Mouse (Mus musculus): ENCODE measurements at regions not wholly inside any gene's neighbourhood (a gene's known extent, or its start where the extent isn't known, plus 50 kb on each side); places are given as distances from the start of the nearest gene placed in this dataset.
A peak's percentile ranks its signal among the peaks of the same experiment; 100 is the strongest.

DNA sequence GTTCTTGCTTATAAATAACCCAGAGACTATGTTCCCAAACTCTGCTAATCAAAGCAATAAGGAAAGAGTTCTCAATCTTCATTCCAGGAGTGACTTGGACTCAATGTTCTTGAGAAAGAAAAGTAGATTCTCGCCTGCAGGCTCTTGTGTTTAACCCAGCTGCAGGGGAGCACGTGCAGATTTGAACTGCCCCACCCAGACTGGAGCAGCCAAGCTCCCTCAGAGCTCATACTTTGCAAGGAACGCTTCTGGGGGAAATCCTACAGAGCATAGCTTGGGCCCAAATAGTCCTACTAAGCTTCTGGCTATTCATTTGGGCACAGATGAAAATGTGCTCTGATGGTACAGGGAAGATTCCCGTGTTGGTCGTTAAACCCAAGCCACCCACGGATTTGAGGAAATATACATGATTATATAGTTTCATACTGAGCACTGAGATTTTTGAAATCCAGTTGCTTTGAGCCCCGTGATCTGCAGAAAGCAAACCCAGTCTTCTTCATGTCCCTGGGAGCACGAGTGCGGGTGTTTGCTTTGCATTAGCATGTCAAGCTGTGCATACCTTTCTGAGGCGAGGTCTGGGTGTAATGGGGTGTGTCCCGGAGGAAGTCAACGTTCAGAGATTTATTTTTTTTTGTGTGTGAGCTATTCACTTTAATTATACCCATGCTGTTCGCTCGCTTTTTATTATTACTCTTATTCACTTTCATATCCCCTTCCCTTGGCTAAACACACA lies 99.1 kb upstream of the Trp63 start:
- peak; percentile 65 for DNase-seq (ENCODE audit: low spot score)

DNA sequence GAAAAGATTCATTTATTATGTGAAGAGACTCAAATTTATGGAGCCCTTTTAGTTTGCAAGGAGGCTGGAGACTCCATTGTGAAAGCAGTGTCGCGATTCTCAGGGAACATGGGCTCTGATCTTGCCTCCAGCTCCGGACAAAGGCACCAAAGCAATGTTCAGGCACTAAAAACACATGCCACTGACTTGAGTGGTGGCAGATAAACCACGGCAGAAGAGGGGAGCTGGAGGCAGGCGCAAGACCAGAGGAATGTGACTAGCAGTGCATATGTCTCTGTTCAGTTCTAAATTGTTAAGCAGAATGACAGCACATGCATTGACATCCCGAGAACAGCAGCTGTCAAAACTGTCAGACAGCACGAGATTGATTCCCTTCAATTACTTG lies 98.5 kb upstream of the Trp63 start:
- no peak for DNase-seq (ENCODE audit: low spot score)

DNA sequence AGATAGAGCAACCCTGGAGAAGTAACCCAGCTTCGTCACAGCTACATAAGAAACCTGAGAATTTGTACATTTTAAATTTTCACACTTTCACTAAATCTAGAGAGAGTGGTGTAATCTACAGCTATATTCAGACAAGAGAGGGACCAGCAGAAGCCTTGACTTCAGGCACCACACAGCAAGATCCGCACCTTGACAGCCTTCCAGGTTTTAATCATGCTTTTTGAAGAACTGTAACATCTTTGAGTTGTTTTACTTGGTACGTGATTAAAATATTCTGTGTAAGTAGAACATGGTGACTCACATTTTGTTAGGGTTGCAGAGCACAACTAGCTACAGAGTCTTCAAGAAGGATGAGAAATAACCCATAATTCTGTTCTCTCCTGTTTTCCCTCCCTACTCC lies 97.6 kb upstream of the Trp63 start:
- DNase-seq (ENCODE audit: low spot score): no peak

DNA sequence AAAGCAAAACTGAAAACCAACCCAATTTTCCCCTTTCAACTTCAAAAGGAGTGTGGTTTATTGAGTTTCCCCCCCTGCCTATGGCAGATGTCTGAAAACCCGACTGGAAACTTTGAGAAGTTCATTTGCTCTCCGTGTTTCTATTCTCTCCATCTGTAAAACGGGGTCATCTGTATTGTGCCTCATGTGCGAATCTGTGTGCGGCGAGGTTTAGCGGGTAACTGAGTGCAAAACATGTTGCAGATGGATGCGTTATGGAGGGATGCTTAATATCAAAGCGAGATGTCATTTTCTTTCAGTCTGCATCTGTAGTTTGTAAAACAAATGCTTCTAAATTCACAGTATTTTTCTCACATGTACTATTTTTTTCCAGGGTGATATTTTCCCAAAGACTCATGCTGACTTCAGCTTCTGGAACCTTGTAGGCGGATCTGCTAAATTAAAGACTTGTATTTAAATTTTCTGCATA lies 95.7 kb upstream of the Trp63 start:
- no peak for DNase-seq (ENCODE audit: low spot score)

DNA sequence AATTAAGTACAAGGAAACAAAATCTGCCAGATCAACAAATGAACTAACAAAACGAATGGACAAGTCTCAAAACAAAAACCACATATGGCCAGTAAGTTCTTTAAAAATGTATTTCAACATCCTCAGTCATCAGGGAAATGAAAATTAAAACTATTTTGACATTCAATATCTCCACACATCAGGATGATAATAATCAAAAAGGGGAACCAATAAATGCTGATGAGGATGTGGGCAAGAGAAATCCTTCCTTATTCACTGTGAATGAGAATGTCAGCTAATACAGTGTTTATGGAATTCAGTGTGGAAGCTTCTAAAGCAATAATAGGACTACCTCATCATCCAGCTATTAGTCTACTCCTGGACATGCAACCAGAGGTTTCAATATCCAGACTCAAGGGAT lies 86.1 kb upstream of the Trp63 start:
- DNase-seq (ENCODE audit: low spot score): no peak

DNA sequence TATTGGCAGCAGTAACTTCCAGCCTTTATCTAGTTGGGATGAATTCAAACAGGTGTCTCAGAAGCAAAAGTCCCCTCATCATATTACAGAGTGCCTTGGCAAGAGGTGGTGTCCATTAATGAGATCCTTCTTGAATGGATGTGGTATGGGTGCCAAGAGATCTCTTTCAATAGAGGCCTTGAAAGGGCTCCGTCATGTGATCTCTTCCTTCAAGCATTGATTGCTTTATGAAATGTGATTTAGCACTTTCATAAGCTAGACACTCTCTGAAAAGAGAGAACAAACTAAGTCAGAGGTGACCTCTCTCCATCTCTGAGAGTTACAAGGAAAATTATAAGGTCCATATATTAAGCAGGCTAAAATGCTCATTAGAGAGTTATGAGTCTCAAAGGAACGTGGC lies 80.4 kb upstream of the Trp63 start:
- DNase-seq (ENCODE audit: low spot score): no peak

DNA sequence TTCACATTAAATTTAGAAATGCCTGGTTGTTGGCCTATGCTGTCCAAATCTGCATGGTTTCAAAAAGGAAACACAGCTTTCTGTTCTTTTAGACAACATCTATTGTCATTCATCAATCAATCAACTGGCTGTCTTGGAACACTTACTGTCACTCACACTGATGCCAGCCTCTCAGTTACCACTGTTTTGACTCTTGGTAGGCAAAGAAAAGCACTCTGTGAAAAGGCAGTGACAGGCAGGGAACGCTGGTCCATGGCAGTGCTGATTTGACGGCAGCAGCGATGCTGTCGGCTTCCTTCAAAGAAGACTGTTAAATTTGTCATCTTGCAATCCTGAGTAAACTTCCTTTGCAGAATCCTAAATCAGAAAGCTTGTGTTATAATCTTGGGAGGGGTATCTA lies 68.3 kb upstream of the Trp63 start:
- DNase-seq (ENCODE audit: low spot score): no peak

DNA sequence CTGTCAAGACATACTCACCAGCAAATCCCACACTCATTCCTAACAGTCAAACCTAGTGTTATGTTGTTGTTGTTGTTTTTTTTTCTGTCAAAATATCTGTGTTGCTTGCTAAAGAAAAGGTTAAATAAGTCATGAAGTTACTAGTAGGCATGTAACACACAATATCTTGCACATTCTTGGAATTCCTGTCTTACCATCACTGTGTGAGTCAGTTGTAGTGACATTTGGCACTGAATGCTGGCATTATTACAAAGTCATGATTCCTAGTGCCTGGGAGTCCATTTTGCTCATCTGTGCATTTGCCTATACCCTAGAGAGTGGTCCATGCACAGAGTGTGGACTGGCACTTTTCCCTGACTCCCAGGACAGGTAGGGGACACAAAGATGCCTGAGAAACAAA lies 67.9 kb upstream of the Trp63 start:
- DNase-seq (ENCODE audit: low spot score): no peak

DNA sequence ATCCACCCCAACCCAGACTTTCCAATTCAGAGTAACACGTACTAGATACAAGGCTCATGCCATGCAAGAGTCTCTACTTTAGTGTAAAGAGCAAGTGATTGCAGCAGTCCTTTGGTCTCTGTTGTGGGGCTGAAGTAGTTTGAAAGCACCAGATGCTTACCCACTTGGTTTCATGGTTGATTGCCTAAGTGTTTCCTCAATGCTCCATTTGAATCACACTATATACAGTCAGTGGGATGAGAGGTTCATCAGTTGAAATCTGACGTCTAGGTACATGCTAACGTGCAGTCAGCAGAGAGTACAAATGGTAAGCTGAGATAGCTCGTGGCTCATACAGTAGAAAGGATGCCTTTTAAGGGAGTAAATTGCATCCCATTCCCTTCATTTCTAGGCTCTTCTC lies 64.7 kb upstream of the Trp63 start:
- no peak for DNase-seq (ENCODE audit: low spot score)

DNA sequence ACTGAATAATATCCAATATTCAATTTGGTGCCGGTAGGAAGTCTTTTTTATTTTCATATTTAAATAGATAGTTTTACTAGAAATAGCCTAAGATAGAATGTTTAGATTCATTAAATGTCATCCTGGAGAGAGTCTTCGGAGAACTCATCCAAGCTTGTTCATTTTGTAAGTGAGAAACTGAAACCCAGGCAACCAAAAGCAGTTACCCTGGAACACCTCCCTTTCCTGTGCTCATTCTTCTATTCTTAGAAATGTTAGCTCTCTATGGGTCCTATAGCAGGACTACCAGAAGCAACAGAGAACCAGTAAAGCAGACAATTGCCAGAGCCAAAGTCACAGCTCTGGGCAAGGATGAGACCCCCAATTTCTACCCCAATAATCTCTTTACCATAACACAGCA lies 60.9 kb upstream of the Trp63 start:
- DNase-seq (ENCODE audit: low spot score): no peak

DNA sequence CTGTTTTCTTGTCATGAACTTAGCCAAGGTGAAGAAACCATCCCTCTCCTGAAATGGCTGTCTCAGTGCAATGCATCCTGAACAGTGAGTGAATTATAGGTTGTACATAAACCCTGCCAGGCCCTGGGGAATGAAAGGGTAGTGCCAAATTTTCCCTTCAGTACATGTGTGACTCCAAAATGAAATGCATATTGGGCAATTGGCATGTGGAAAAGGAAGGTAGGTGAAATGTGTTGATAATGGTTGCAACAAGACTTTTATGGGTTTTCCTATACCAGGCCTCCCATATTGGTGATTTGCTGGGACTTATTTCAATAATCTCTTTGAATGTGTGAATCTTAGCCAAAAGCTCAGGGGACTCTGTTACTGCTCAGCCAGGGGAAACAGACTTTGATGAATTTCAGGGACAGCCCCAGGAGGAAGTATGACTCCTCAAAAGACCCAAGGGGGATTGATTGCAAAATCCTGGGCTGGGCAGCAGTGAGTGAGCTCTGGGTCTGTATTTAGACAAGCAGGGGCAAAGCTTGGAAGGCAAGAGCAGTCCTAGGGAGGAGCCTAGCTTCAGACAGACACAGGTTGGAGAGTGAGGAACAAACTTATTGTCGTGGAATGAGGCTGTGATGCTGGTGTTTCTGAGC lies 59.5 kb upstream of the Trp63 start:
- DNase-seq (ENCODE audit: low spot score): peak; percentile 15

DNA sequence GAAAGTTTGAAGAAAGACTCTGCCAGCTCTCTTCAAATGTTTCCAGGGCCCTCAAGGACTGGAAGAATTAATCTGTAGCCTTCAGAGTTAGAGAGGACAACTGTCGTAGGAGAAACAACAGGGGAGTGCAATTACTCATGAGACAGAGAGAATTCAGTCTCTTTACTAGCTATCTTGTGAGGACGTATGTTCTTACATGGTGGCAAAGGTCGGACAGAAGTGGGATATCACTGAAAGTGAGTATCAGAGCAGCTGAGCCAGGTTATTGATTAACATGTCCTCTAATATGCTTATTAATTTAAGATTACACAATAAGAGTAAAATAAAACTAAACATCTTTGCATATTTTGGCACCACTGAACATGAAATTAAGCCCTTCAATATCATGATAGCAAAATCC lies 53.8 kb upstream of the Trp63 start:
- no peak for DNase-seq (ENCODE audit: low spot score)

DNA sequence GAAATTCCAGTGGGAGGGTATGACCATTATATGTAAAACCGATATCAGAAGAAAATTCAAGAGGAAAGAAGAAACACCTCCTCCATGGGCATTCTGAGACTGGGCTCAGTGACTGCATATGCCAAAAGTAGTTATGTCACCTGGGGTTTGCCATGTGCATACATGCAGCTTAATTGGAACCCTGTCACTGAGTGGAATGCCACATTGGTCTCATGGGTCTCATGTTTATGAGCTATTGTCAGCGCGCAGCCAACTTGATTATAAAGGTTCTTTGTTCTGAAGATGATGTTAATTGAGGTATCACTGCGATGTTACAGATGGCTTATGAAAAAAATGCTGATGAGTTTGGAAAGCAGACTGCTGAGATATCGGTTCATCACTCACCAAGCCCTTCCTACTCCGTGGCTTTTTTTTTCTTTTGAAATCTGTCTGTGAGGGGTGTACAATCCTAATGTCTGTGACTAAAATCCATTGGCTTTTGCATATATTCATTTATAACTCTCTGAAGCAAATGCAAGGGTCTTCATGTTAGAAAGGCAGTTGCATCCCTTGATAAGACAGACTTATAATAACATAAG lies 52.3 kb upstream of the Trp63 start:
- DNase-seq (ENCODE audit: low spot score): no peak

Data from urinary bladder, postnatal 14 days (tissue).